Mouse (Mus musculus) left cerebral cortex, postnatal 25 days (tissue): ENCODE results near the gene Tmem117. TPM values are rescaled to one million over a fixed set of nuclear protein-coding genes. Genes with fewer than 3 reads are reported as not detected.

Experiments
- DNase-seq, 2 experiments: peaks; one replicate each; pipeline ENCODE4 v3.0.0; 2022; ENCODE audit warnings: low spot score in 2 of 2, mixed read lengths in 1 of 2
- intact Hi-C: fragments of 180-260 bp; cut with DNase I; formaldehyde crosslinking; loops from one replicate; pipeline ENCODE4 v1.15.1; 2025
- total RNA-seq, 2 experiments: library from RNA; stranded (reverse); gene quantifications; 2 replicates each; pipeline ENCODE4 v1.2.3; 2021

Gene Tmem117
- total RNA-seq, result 1 to 10 TPM; 8.2 to 8.8 TPM

- DNase-seq, result peak in 1 of 2 experiments; percentile 31
- intact Hi-C loops, result no loop called here
These were observed at the start of gene Tmem117 for GRCm38 (mm10) chr15:94628830-94629601. Tmem117 (plus strand) TSS chr15:94629232.

- no peak for DNase-seq
- intact Hi-C loops, result no loop called here
These were observed 46.9 kb upstream of the Tmem117 start for GRCm38 (mm10) chr15:94582000-94582593.

GRCm38 (mm10) chr15:94583153-94583552 lies 45.9 kb upstream of the Tmem117 start:
- intact Hi-C loops, result no loop called here
- DNase-seq, result no peak

GRCm38 (mm10) chr15:94584738-94585137 lies 44.3 kb upstream of the Tmem117 start:
- intact Hi-C loops, result no loop called here
- DNase-seq, result no peak

- intact Hi-C loops, result no loop called here
- DNase-seq, result no peak
These were observed 41.0 kb upstream of the Tmem117 start for GRCm38 (mm10) chr15:94587826-94588715.

- intact Hi-C loops, result no loop called here
- peak; percentile 97 to 98 for DNase-seq
These were observed 39.6 kb upstream of the Tmem117 start, which contains the start of gene Twf1 for GRCm38 (mm10) chr15:94589219-94590075. Twf1 (minus strand) TSS chr15:94589889.

- intact Hi-C loops, result no loop called here
- no peak for DNase-seq
These were observed 38.9 kb upstream of the Tmem117 start for GRCm38 (mm10) chr15:94590083-94590482.

GRCm38 (mm10) chr15:94591356-94591755 lies 37.7 kb upstream of the Tmem117 start:
- intact Hi-C loops, result no loop called here
- no peak for DNase-seq

GRCm38 (mm10) chr15:94593586-94593985 lies 35.4 kb upstream of the Tmem117 start:
- intact Hi-C loops, result no loop called here
- no peak for DNase-seq

- no peak for DNase-seq
- intact Hi-C loops, result loop anchor here (5.0 kb wide), 1 partner anchor 43 kb away; no protein-coding TSS in a partner anchor
These were observed 28.8 kb upstream of the Tmem117 start for GRCm38 (mm10) chr15:94600145-94600707.

- intact Hi-C loops, result loop anchor here (5.0 kb wide), 1 partner anchor 44 kb away; no protein-coding TSS in a partner anchor
- peak in 1 of 2 experiments; percentile 18 for DNase-seq
These were observed 27.7 kb upstream of the Tmem117 start for GRCm38 (mm10) chr15:94601339-94601738.

GRCm38 (mm10) chr15:94602441-94602840 lies 26.6 kb upstream of the Tmem117 start:
- no peak for DNase-seq
- intact Hi-C loops, result loop anchor here (5.0 kb wide), 1 partner anchor 45 kb away; no protein-coding TSS in a partner anchor

- peak; percentile 41 to 85 for DNase-seq
- intact Hi-C loops, result loop anchor here (1.0 kb wide), 1 partner anchor 11 kb away; no protein-coding TSS in a partner anchor
These were observed 21.3 kb upstream of the Tmem117 start for GRCm38 (mm10) chr15:94607768-94608167.

GRCm38 (mm10) chr15:94616036-94616435 lies 13.0 kb upstream of the Tmem117 start:
- no peak for DNase-seq
- intact Hi-C loops, result no loop called here

GRCm38 (mm10) chr15:94620909-94621308 lies 8.1 kb upstream of the Tmem117 start:
- intact Hi-C loops, result no loop called here

GRCm38 (mm10) chr15:94628463-94628829 lies 586 bp upstream of the Tmem117 start:
- intact Hi-C loops, result no loop called here
- no peak for DNase-seq

More at GRCm38 (mm10) chr15:94620909-94621308, 8.1 kb upstream of the Tmem117 start:
- no peak for DNase-seq

GRCm38 (mm10) chr15:94630553-94630952 lies 1.5 kb downstream of the Tmem117 start:
- intact Hi-C loops, result no loop called here
- no peak for DNase-seq

GRCm38 (mm10) chr15:94634524-94634923 lies 5.5 kb downstream of the Tmem117 start:
- intact Hi-C loops, result no loop called here
- no peak for DNase-seq

GRCm38 (mm10) chr15:94638207-94638606 lies 9.2 kb downstream of the Tmem117 start:
- intact Hi-C loops, result no loop called here
- no peak for DNase-seq
